Mouse (Mus musculus) B cell, adult 2 months (primary cell): ENCODE measurements around the gene Gm11236.
"Not testable (repeated sequence)": the region's sequence is repeated elsewhere in the genome, so short reads cannot be mapped to it uniquely, and the experiment has no call there.

Experiments used
- DNase-seq, 2 experiments: peaks; one replicate each; pipeline ENCODE4 v3.0.0; 2022

Gene Gm11236

DNA sequence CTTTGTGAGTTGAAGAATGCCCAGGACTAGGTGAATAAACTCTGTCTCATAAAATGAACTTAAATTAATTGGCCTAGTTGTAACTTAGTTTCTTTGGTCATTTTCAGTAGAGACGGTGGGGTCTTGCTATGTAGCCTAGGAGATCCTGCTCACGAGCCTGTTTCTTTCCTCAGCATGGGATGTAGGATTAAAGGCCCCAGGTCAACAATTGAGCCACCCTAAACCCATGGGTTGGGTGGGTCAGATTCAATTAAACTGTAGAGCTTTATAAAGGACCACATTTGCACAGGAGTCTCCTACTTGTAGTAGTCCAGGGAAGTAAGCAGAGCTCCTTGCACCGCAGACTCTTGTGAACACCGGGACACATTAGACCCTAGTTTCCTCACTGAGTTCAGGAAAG lies at the start of gene Gm11236:
Gm11236 (plus strand) TSS at position 301 of the 400 bp plus-strand sequence.
- DNase-seq = not testable (repeated sequence)

GRCm38 (mm10) chr4:73599248-73599647 lies 38.7 kb upstream of the Gm11236 start:
- no peak for DNase-seq

DNA sequence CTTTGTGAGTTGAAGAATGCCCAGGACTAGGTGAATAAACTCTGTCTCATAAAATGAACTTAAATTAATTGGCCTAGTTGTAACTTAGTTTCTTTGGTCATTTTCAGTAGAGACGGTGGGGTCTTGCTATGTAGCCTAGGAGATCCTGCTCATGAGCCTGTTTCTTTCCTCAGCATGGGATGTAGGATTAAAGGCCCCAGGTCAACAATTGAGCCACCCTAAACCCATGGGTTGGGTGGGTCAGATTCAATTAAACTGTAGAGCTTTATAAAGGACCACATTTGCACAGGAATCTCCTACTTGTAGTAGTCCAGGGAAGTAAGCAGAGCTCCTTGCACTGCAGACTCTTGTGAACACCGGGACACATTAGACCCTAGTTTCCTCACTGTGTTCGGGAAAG lies 30.3 kb upstream of the Gm11236 start, which contains the start of gene Gm11238:
Gm11238 (plus strand) TSS at position 301 of the 400 bp plus-strand sequence.
- DNase-seq = not testable (repeated sequence)

DNA sequence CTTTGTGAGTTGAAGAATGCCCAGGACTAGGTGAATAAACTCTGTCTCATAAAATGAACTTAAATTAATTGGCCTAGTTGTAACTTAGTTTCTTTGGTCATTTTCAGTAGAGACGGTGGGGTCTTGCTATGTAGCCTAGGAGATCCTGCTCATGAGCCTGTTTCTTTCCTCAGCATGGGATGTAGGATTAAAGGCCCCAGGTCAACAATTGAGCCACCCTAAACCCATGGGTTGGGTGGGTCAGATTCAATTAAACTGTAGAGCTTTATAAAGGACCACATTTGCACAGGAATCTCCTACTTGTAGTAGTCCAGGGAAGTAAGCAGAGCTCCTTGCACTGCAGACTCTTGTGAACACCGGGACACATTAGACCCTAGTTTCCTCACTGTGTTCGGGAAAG lies 15.2 kb upstream of the Gm11236 start, which contains the start of gene Gm11237:
Gm11237 (plus strand) TSS at position 301 of the 400 bp plus-strand sequence.
- DNase-seq = not testable (repeated sequence)

DNA sequence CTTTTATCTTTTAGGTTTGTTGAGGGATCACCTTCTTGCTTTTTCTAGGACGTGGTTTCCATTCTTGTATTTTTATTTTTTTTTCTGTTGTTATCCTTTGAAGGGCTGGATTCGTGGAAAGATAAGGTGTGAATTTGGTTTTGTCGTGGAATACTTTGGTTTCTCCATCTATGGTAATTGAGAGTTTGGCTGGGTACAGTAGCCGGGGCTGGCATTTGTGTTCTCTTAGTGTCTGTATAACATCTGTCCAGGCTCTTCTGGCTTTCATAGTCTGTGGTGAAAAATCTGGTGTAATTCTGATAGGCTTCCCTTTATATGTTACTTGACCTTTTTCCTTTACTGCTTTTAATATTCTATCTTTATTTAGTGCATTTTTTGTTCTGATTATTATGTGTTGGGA lies 23.9 kb downstream of the Gm11236 start:
- not testable (repeated sequence) for DNase-seq

DNA sequence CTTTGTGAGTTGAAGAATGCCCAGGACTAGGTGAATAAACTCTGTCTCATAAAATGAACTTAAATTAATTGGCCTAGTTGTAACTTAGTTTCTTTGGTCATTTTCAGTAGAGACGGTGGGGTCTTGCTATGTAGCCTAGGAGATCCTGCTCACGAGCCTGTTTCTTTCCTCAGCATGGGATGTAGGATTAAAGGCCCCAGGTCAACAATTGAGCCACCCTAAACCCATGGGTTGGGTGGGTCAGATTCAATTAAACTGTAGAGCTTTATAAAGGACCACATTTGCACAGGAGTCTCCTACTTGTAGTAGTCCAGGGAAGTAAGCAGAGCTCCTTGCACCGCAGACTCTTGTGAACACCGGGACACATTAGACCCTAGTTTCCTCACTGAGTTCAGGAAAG lies 30.1 kb downstream of the Gm11236 start, which contains the start of gene Gm11239:
Gm11239 (plus strand) TSS at position 301 of the 400 bp plus-strand sequence.
- DNase-seq = not testable (repeated sequence)

GRCm38 (mm10) chr4:73683216-73683615 lies 45.3 kb downstream of the Gm11236 start, which contains the start of gene Gm428:
Gene Gm428 (plus strand): TSS chr4:73683516.
- DNase-seq = not testable (repeated sequence)
